Mouse (Mus musculus): ENCODE data around the gene Rere. TPM values are rescaled to one million over a fixed set of nuclear protein-coding genes. Genes with fewer than 3 reads are reported as not detected.
"Not testable (repeated sequence)": the region's sequence is repeated elsewhere in the genome, so short reads cannot be mapped to it uniquely, and the experiment has no call there.

Gene Rere
- total RNA-seq, 2 experiments from 2014 or later, result 52.5 to 62.6 TPM

GRCm38 (mm10) chr4:150280459-150280858, 987 bp upstream of the Rere start:
- intact Hi-C loops (cut with DNase I), result loop anchor here (2.0 to 10.0 kb wide), 2 partner anchors 16 to 54 kb away; no protein-coding TSS in a partner anchor
- no peak for DNase-seq

- peak; percentile 59 to 60 for DNase-seq
- intact Hi-C loops (cut with DNase I), result loop anchor here (2.0 to 10.0 kb wide), 2 partner anchors 17 to 53 kb away; no protein-coding TSS in a partner anchor
Observed at GRCm38 (mm10) chr4:150281891-150282630, 615 bp downstream of the Rere start.

- DNase-seq, result no peak
- intact Hi-C loops (cut with DNase I), result loop anchor here (10.0 kb wide), 1 partner anchor 52 kb away; no protein-coding TSS in a partner anchor
Observed at GRCm38 (mm10) chr4:150282631-150283334, 1.3 kb downstream of the Rere start.

GRCm38 (mm10) chr4:150283335-150283638, 1.8 kb downstream of the Rere start:
- intact Hi-C loops (cut with DNase I), result loop anchor here (10.0 kb wide), 1 partner anchor 52 kb away; no protein-coding TSS in a partner anchor
- no peak for DNase-seq

- no peak for DNase-seq
- intact Hi-C loops (cut with DNase I), result loop anchor here (10.0 kb wide), 1 partner anchor 51 kb away; no protein-coding TSS in a partner anchor
Observed at GRCm38 (mm10) chr4:150283993-150284392, 2.5 kb downstream of the Rere start.

GRCm38 (mm10) chr4:150286980-150287379, 5.5 kb downstream of the Rere start:
- no peak for DNase-seq
- intact Hi-C loops (cut with DNase I), result loop anchor here (10.0 kb wide), 1 partner anchor 48 kb away; no protein-coding TSS in a partner anchor

- not testable (repeated sequence) for DNase-seq
- intact Hi-C loops (cut with DNase I), result loop anchor here (10.0 kb wide), 1 partner anchor 47 kb away; no protein-coding TSS in a partner anchor
Observed at GRCm38 (mm10) chr4:150287463-150287862, 6.0 kb downstream of the Rere start.

GRCm38 (mm10) chr4:150291900-150292299, 10.5 kb downstream of the Rere start:
- intact Hi-C loops (cut with DNase I), result no loop called here
- no peak for DNase-seq

GRCm38 (mm10) chr4:150294870-150295269, 13.4 kb downstream of the Rere start:
- intact Hi-C loops (cut with DNase I), result no loop called here
- no peak for DNase-seq

- intact Hi-C loops (cut with DNase I), result no loop called here
- no peak for DNase-seq
Observed at GRCm38 (mm10) chr4:150295966-150296365, 14.5 kb downstream of the Rere start.

GRCm38 (mm10) chr4:150302726-150303125, 21.3 kb downstream of the Rere start:
- intact Hi-C loops (cut with DNase I), result no loop called here

GRCm38 (mm10) chr4:150306701-150307100, 25.3 kb downstream of the Rere start:
- intact Hi-C loops (cut with DNase I), result no loop called here
- no peak for DNase-seq

More at GRCm38 (mm10) chr4:150302726-150303125, 21.3 kb downstream of the Rere start:
- no peak for DNase-seq

GRCm38 (mm10) chr4:150307226-150307625, 25.8 kb downstream of the Rere start:
- intact Hi-C loops (cut with DNase I), result no loop called here
- DNase-seq, result no peak

- DNase-seq, result no peak
- intact Hi-C loops (cut with DNase I), result no loop called here
Observed at GRCm38 (mm10) chr4:150311431-150311830, 30.0 kb downstream of the Rere start.

GRCm38 (mm10) chr4:150312646-150313045, 31.2 kb downstream of the Rere start:
- no peak for DNase-seq
- intact Hi-C loops (cut with DNase I), result no loop called here

GRCm38 (mm10) chr4:150315301-150315700, 33.9 kb downstream of the Rere start:
- DNase-seq, result no peak
- intact Hi-C loops (cut with DNase I), result no loop called here

- intact Hi-C loops (cut with DNase I), result no loop called here
- DNase-seq, result no peak
Observed at GRCm38 (mm10) chr4:150316546-150316945, 35.1 kb downstream of the Rere start.

GRCm38 (mm10) chr4:150325046-150325801, 43.8 kb downstream of the Rere start:
- DNase-seq, result no peak
- intact Hi-C loops (cut with DNase I), result no loop called here

- intact Hi-C loops (cut with DNase I), result no loop called here
- DNase-seq, result no peak
Observed at GRCm38 (mm10) chr4:150326005-150326404, 44.6 kb downstream of the Rere start.

GRCm38 (mm10) chr4:150327476-150327875, 46.0 kb downstream of the Rere start:
- intact Hi-C loops (cut with DNase I), result no loop called here
- DNase-seq, result no peak
